Comparison of ENCODE assay signal across 7 mouse cellular contexts in the genomic region with DNA sequence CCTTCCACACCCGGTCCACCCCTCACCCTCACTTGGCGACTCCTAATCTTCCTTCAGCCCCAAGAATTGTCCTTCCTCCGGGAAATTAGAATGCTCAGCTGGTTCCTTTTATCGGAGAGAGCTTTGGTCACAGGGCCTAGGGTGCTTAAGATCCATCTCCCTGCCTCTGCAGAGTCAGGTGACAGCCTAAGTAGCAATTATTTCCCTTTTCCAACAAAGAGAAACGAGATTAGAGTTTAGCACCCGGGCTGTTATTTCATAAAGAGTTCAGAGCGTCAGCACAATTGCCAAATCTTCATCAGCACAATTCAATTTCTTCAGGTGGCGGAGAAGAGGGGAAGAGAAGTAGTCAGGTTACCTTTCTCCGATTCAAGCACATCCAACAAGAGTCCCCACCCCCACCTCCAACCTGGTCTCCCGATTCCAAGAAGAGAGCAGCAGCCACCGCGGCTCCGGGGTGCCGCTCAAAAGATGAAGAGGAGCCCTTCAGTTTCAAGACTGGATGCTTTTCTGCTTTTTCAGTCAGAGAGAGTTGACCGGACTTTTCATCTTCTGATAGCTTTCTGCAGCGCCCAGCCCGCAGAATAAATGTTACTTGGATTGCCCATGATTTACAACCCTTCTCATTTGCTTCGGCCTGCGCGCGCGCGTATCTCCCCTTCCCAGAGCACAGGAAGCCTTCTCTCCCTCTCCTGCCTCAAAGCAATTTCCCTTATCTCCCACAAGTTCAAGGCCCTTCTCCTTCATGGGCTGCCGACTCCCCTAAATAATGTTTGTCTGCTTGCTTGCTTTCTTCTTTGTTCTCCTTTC. TPM values are rescaled to one million over a fixed set of nuclear protein-coding genes. Genes with fewer than 3 reads are reported as not detected.
A peak's percentile ranks its signal among the peaks of the same experiment; 100 is the strongest.
DNase-seq lines count a peak whose midpoint lies in the region; ATAC-seq and TF ChIP-seq lines count a peak whose summit lies in the region.

No protein-coding gene starts in this region.

- H3K4me2 ChIP-seq in lung, embryonic 16.5 days (ENCODE audit: low read depth, low read length) = peak overlapping the region; percentile 19
- H3K4me2 ChIP-seq in embryonic facial prominence, embryonic 13.5 days = peak overlapping the region; percentile 52
- H3K4me2 ChIP-seq in neural tube, embryonic 15.5 days = peak overlapping the region; percentile 48

- no peak for ATAC-seq in lung, embryonic 16.5 days (ENCODE audit: low read depth)
- no peak for ATAC-seq in embryonic facial prominence, embryonic 13.5 days (ENCODE audit: insufficient number of reproducible peaks, insufficient read depth, low FRiP score, low TSS enrichment, low read depth)
- ATAC-seq in neural tube, embryonic 15.5 days (ENCODE audit: low FRiP score) = peak; percentile 58

- no peaks in the 10 kb centered on the region for H3K36me3 ChIP-seq in lung, embryonic 16.5 days (ENCODE audit: control insufficient read depth, insufficient read depth, low read length)
- H3K36me3 ChIP-seq in embryonic facial prominence, embryonic 13.5 days = no peaks in the 10 kb centered on the region
- H3K36me3 ChIP-seq in limb, embryonic 10.5 days = no peaks in the 10 kb centered on the region
- H3K36me3 ChIP-seq in neural tube, embryonic 15.5 days = no peaks in the 10 kb centered on the region

- no peak for TF ChIP-seq CTCF in lung, adult 2 months (IDR thresholded peaks at IDR 0.05; ENCODE audit: insufficient read depth, low read length)

- no peak for TF ChIP-seq POLR2A in lung, adult 2 months (IDR thresholded peaks at IDR 0.05; ENCODE audit: borderline replicate concordance, extremely low read depth, low read depth, low read length)

- peaks cover 12% of the 10 kb centered on the region for H3K4me1 ChIP-seq in lung, embryonic 16.5 days (replicated peaks; ENCODE audit: control insufficient read depth, insufficient read depth, low read length)
- H3K4me1 ChIP-seq in embryonic facial prominence, embryonic 13.5 days = peaks cover 21% of the 10 kb centered on the region; the same call in 1 of the 2 replicates
- H3K4me1 ChIP-seq in limb, embryonic 10.5 days = peaks cover 20% of the 10 kb centered on the region
- peaks cover 49% of the 10 kb centered on the region for H3K4me1 ChIP-seq in neural tube, embryonic 15.5 days
- no peaks in the 10 kb centered on the region for H3K4me1 ChIP-seq in lung, adult 2 months (ENCODE audit: control insufficient read depth, insufficient read depth, low read length)

- H3K27me3 ChIP-seq in lung, embryonic 16.5 days (ENCODE audit: control insufficient read depth, insufficient read depth, low read depth, low read length) = no peaks in the 10 kb centered on the region
- H3K27me3 ChIP-seq in embryonic facial prominence, embryonic 13.5 days = no peaks in the 10 kb centered on the region
- 0 out of 2 replicates have a peak, but pooled peaks cover 4% of the 10 kb centered on the region for H3K27me3 ChIP-seq in limb, embryonic 10.5 days (ENCODE audit: low read depth, poor library complexity, severe bottlenecking)
- no peaks in the 10 kb centered on the region for H3K27me3 ChIP-seq in neural tube, embryonic 15.5 days (replicated peaks)

- no peak overlapping the region for H3K27ac ChIP-seq in lung, embryonic 16.5 days (ENCODE audit: low read length)
- peak overlapping the region; percentile 49 for H3K27ac ChIP-seq in embryonic facial prominence, embryonic 13.5 days
- peak overlapping the region; percentile 54 for H3K27ac ChIP-seq in limb, embryonic 10.5 days
- peak overlapping the region; percentile 78 for H3K27ac ChIP-seq in neural tube, embryonic 15.5 days (replicated peaks)

- 19% methylated on average over 24 of the region's 24 CpGs for WGBS in lung, embryonic 16.5 days
- 13% methylated on average over 24 of the region's 24 CpGs for WGBS in embryonic facial prominence, embryonic 13.5 days
- 13% methylated on average over 24 of the region's 24 CpGs for WGBS in limb, embryonic 10.5 days
- 7% methylated on average over 24 of the region's 24 CpGs for WGBS in neural tube, embryonic 15.5 days
- WGBS in lung, adult 2 months = 28% methylated on average over 24 of the region's 24 CpGs

- no peaks in the 10 kb centered on the region for H3K9me3 ChIP-seq in lung, embryonic 16.5 days (ENCODE audit: control insufficient read depth, low read length)
- no peaks in the 10 kb centered on the region for H3K9me3 ChIP-seq in embryonic facial prominence, embryonic 13.5 days
- no peaks in the 10 kb centered on the region for H3K9me3 ChIP-seq in limb, embryonic 10.5 days (replicated peaks)
- H3K9me3 ChIP-seq in neural tube, embryonic 15.5 days (replicated peaks) = no peaks in the 10 kb centered on the region

- H3K4me3 ChIP-seq in lung, embryonic 16.5 days (ENCODE audit: low read length) = peak overlapping the region; percentile 9
- H3K4me3 ChIP-seq in embryonic facial prominence, embryonic 13.5 days = peak overlapping the region; percentile 28
- peak overlapping the region; percentile 42 for H3K4me3 ChIP-seq in limb, embryonic 10.5 days
- H3K4me3 ChIP-seq in neural tube, embryonic 15.5 days (replicated peaks) = peak overlapping the region; percentile 9; the same call in 1 of the 2 replicates
- H3K4me3 ChIP-seq in lung, adult 2 months (replicated peaks; ENCODE audit: extremely low read depth, low read depth, low read length) = no peak overlapping the region

- no peak for DNase-seq in lung, postnatal 4 days
- peak; percentile 52 for DNase-seq in limb, embryonic 10.5 days (ENCODE audit: low spot score)
- no peak for DNase-seq in testis, postnatal 10 days (ENCODE audit: low spot score)
- no peak for DNase-seq in lung, adult 2 months

- H3K9ac ChIP-seq in lung, embryonic 16.5 days (ENCODE audit: low read length) = 0 out of 2 replicates have a peak overlapping the region, but pooled peaks have one; percentile 1
- peak overlapping the region; percentile 54 for H3K9ac ChIP-seq in embryonic facial prominence, embryonic 13.5 days
- H3K9ac ChIP-seq in neural tube, embryonic 15.5 days (replicated peaks) = 0 out of 2 replicates have a peak overlapping the region, but pooled peaks have one; percentile 5

RNA-seq across cellular contexts. Expression of gene Atp2c1, which starts 26.7 kb away (rescaled TPM):
- 65.2 and 70.6 TPM in 2 replicates for polyA plus RNA-seq in lung, embryonic 16.5 days (2015; fragmentation: Nextera tagmentation; extraction: Ambion mirVana)
- 53.3 and 54.4 TPM in 2 replicates for polyA plus RNA-seq in embryonic facial prominence, embryonic 13.5 days (2015; fragmentation: Nextera tagmentation; extraction: Ambion mirVana)
- polyA plus RNA-seq in limb, embryonic 10.5 days (2016; fragmentation: Nextera tagmentation; extraction: Ambion mirVana) = 48.8 and 53.6 TPM in 2 replicates
- 86.7 and 90.0 TPM in 2 replicates for polyA plus RNA-seq in neural tube, embryonic 15.5 days (2015; fragmentation: Nextera tagmentation; extraction: Ambion mirVana)
- 74.5 and 79.3 TPM in 2 replicates for polyA plus RNA-seq in lung, adult 2 months (2012; rRNA removed)

Comparison
In these comparisons a context has a peak if more than half of its experiments do, and no peak if none do; other contexts are left out.
1. H3K9ac ChIP-seq: peak in every context shown above with its lines; median percentile 54 in embryonic facial prominence, embryonic 13.5 days; 5 in neural tube, embryonic 15.5 days; 1 in lung, embryonic 16.5 days.